Mouse (Mus musculus) ES-Bruce4 (cell line): Measurements from ENCODE around the gene Atp6v0a4. TPM values are rescaled to one million over a fixed set of nuclear protein-coding genes. Genes with fewer than 3 reads are reported as not detected.

Experiments
- H3K27ac ChIP-seq: 2 replicates; pipeline ENCODE4 v1.5.1; 2012; ENCODE audit warnings: low read length, inconsistent platforms; ENCODE audit not compliant: insufficient read depth
- H3K27me3 ChIP-seq: 2 replicates; pipeline ENCODE4 v1.6.1; 2012; ENCODE audit warnings: mild to moderate bottlenecking, low read length, inconsistent platforms; ENCODE audit not compliant: control insufficient read depth, poor library complexity, insufficient read depth, severe bottlenecking
- H3K36me3 ChIP-seq: 2 replicates; pipeline ENCODE4 v1.6.1; 2012; ENCODE audit warnings: inconsistent platforms, mild to moderate bottlenecking, low read length, moderate library complexity; ENCODE audit not compliant: control insufficient read depth, poor library complexity, insufficient read depth, severe bottlenecking
- H3K4me1 ChIP-seq: one replicate; pipeline ENCODE4 v1.8.1; 2011; ENCODE audit warnings: low read length; ENCODE audit not compliant: control insufficient read depth, insufficient read depth
- H3K4me3 ChIP-seq: 2 replicates; pipeline ENCODE4 v1.5.1; 2011; ENCODE audit warnings: low read depth, mild to moderate bottlenecking, low read length
- H3K9ac ChIP-seq: 2 replicates; pipeline ENCODE4 v1.6.1; 2012; ENCODE audit warnings: low read depth, mild to moderate bottlenecking, inconsistent platforms; ENCODE audit not compliant: poor library complexity, severe bottlenecking
- H3K9me3 ChIP-seq: replicated peaks from 2 replicates; pipeline ENCODE4 v1.6.1; 2012; ENCODE audit warnings: mild to moderate bottlenecking, low read length, inconsistent platforms; ENCODE audit not compliant: control insufficient read depth, poor library complexity, insufficient read depth, severe bottlenecking
- CTCF ChIP-seq: IDR thresholded peaks from one replicate; pipeline ENCODE4 v1.8.1; 2011; ENCODE audit warnings: low read depth, low read length
- EP300 ChIP-seq: IDR thresholded peaks from 2 replicates; pipeline ENCODE4 v1.6.1; 2011; ENCODE audit warnings: low read depth, low read length; ENCODE audit not compliant: insufficient read depth
- POLR2A ChIP-seq: IDR thresholded peaks from one replicate; pipeline ENCODE4 v1.8.1; 2011; ENCODE audit warnings: low read length; ENCODE audit not compliant: insufficient read depth
- polyA plus RNA-seq: library from polyadenylated mRNA; stranded (reverse); fragments of >200 nt; gene quantifications from 2 replicates; pipeline ENCODE4 v1.2.4, GENCODE M21; 2011; ENCODE audit warnings: low read depth; ENCODE audit not compliant: missing spikeins, insufficient read depth, insufficient read length

Atp6v0a4 gene
- polyA plus RNA-seq, 1 experiment: 6.1 TPM

DNA sequence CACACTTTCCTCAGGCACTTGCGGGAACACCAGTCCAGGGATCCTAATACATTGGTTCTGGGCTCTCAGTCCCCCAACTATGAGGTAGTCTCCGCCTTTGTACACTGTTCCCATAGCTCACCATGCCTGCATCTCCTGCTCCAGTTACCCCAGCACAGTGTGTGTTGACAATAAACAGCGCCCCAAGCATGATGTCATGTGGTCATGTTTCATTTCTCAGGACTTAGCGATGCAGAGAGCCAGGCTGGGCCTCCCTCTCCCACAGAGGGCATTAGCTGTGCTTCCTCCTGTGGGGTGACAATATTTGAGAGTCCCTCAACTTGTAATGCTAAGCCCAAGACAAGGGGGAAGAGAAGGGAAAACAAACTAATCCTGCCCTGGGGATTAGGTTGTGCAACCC, 76.4 kb downstream of the Atp6v0a4 start:
- H3K36me3 ChIP-seq: no peaks in the 10 kb centered on the region
- no peaks in the 10 kb centered on the region for H3K4me1 ChIP-seq
- H3K9me3 ChIP-seq: no peaks in the 10 kb centered on the region
- H3K9ac ChIP-seq: no peak overlapping the region
- H3K27me3 ChIP-seq: no peaks in the 10 kb centered on the region
- no peak for TF ChIP-seq CTCF
- no peak for TF ChIP-seq POLR2A
- no peak for TF ChIP-seq EP300
- no peak overlapping the region for H3K4me3 ChIP-seq
- H3K27ac ChIP-seq: no peak overlapping the region

DNA sequence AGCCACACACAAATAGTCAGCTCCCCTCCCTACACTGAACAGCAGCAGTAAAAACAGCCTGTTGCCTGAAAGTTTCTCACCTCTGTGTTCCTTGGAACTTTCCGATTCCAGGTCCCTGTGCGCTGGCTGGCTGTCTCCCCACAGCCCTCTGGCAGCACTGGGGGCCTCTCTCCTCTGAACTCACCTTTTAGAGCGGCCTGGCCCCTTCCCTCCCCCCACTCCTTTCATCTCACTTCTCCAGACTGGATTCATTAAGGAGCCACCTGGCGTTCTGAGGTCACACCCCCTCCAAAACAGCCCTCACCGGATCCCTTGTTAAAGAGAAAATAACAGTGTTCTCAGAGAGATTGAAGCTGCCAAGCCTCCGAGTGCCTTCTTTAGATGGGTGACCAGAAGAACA, 77.5 kb downstream of the Atp6v0a4 start, which contains the start of gene Svopl:
Gene Svopl, minus strand, starts transcription at position 159 of the 400 bp plus-strand sequence.
- Histone ChIP-seq H3K4me1 (no peaks in the 10 kb centered on the region), H3K27me3 (no peaks in the 10 kb centered on the region), H3K9ac (no peak within 1 kb of the TSS), H3K4me3 (no peak within 1 kb of the TSS), H3K36me3 (no peaks in the 10 kb centered on the region), H3K27ac (no peak within 1 kb of the TSS), H3K9me3 (no peaks in the 10 kb centered on the region)
- TF ChIP-seq CTCF (no peak), POLR2A (no peak)

DNA sequence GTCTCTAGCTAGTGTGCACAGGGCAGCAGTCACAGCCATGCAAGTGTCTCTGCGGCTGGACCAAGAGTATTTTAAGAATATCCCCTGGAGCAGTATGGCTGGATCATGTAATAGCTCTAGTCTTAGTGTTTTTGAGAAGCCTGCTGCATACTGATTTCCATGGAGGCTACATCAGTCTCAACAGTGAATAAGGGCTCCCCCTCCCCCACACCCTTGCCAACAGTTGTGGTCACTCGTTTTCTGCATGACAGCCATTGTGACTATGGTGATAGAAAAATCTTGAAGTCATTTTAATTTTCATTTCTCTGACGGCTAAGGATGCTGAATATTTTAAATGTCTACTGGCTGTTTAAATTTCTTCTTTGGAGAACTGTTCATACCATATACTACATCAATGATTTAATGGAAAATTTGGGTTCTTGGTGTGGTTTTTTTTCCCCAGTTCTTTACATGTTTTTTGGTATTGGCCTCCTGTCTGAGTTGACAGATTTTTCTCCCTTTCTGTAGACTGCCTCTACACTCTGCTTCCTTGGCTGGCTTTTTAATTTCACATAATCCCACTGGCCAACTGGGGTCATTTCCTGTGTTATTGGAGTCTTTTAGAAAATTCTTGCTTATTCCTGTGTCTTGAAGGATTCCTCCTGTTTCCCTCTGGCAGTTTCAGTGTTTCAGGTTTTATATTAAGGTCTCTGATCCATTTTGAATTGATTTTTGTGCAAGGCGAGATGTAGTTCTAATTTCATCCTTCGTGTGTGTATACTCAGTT, 91.4 kb downstream of the Atp6v0a4 start:
- Histone ChIP-seq H3K27me3 (no peaks in the 10 kb centered on the region), H3K4me1 (no peaks in the 10 kb centered on the region), H3K9me3 (no peaks in the 10 kb centered on the region), H3K27ac (no peak overlapping the region), H3K9ac (no peak overlapping the region), H3K4me3 (no peak overlapping the region), H3K36me3 (no peaks in the 10 kb centered on the region)
- TF ChIP-seq CTCF (no peak), EP300 (no peak), POLR2A (no peak)

DNA sequence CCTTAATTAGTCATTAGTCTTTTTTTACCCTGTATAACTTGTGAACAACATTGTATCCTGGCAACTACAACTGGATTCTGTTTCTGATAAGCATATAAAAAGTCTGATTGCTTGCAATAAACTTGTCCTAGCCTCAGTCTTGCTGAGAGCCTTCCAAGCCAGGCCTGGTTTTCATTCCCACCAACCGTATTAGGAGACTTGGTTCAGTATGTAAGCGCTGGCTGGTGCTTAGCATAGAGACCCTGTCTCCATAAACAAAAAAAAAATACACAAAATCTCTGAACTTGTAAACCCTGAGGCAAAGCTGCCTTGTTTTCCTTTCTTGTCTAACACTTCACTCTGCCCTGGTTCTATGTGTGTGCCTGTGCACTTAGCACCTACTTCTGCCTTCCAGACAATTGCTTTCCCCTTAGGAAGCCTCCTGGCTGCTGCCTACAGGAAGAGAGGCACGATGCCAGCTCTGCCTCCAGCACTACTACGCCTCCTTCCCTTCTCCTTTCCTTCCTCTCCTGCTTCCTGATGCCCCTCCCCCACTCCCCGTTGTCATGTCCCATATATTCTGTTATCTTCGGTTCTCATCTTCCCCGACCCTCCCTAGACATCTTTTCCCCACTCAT, 92.4 kb downstream of the Atp6v0a4 start:
- H3K27me3 ChIP-seq: no peaks in the 10 kb centered on the region
- H3K4me3 ChIP-seq: no peak overlapping the region
- no peaks in the 10 kb centered on the region for H3K36me3 ChIP-seq
- no peak overlapping the region for H3K9ac ChIP-seq
- no peaks in the 10 kb centered on the region for H3K4me1 ChIP-seq
- H3K9me3 ChIP-seq: no peaks in the 10 kb centered on the region
- no peak overlapping the region for H3K27ac ChIP-seq
- TF ChIP-seq EP300 (no peak), POLR2A (no peak), CTCF (no peak)

DNA sequence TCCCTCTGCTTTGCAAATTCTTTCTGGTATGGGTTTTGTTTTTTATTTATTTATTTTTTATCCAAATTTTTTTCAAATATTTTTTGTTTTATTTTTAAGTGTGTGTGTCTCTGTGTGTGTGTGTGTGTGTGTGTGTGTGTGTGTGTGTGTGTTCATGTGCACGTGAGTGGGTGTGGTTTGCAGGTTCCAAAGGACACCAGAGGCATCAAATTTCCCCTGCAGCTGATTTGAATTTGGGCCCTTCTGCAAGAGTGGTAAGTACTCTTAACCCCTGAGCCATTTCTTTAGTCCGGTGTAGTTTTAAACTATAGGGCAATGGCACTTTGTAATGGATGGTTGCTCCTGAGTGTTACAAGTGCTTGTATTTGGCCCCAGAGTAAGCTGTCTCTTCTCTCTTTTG, 96.2 kb downstream of the Atp6v0a4 start:
- Histone ChIP-seq H3K36me3 (no peaks in the 10 kb centered on the region), H3K9me3 (no peaks in the 10 kb centered on the region), H3K27ac (no peak overlapping the region), H3K4me1 (no peaks in the 10 kb centered on the region), H3K4me3 (no peak overlapping the region), H3K27me3 (no peaks in the 10 kb centered on the region), H3K9ac (no peak overlapping the region)
- TF ChIP-seq POLR2A (no peak), CTCF (no peak), EP300 (no peak)

DNA sequence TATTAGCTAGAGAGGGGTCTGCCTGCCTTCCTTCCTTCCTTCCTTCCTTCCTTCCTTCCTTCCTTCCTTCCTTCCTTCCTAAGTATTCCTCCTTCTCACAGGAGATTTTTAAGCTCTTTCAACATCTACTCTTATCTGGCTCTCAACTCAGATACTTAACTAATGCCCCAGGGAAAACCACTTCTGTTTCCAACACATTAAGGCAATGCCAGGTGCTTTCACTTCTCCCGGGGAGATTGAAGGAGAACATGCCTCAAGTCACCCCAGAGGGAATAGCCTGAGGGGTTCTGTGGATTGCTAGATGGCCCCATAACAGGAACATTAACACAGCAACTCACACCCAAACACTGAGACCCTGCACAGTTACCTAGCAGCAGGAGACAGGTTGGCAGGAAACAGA, 96.6 kb downstream of the Atp6v0a4 start:
- no peaks in the 10 kb centered on the region for H3K27me3 ChIP-seq

More for the DNA sequence above, 96.6 kb downstream of the Atp6v0a4 start:
- Histone ChIP-seq H3K4me3 (no peak overlapping the region), H3K9me3 (no peaks in the 10 kb centered on the region), H3K36me3 (no peaks in the 10 kb centered on the region), H3K4me1 (no peaks in the 10 kb centered on the region), H3K9ac (no peak overlapping the region), H3K27ac (no peak overlapping the region)
- no peak for TF ChIP-seq CTCF
- TF ChIP-seq POLR2A: no peak
- no peak for TF ChIP-seq EP300
